Mouse (Mus musculus) embryonic facial prominence, embryonic 13.5 days (tissue): Measurements from ENCODE around the gene 1700021F05Rik. TPM values are rescaled to one million over a fixed set of nuclear protein-coding genes. Genes with fewer than 3 reads are reported as not detected.

Source experiments
- ATAC-seq: fragments of 200-750 bp; cut with Nextera tagmentation; 2 replicates; pipeline ENCODE4 v1.8.0; 2017; ENCODE audit warnings: low read depth; ENCODE audit not compliant: insufficient number of reproducible peaks, insufficient read depth, low FRiP score, low TSS enrichment
- H3K27ac ChIP-seq: fragments of 300-500 bp; sonication (generic); 2 replicates; pipeline ENCODE4 v1.5.1; 2015; ENCODE audit warnings: moderate library complexity, mild to moderate bottlenecking, inconsistent platforms
- H3K27me3 ChIP-seq: fragments of 300-500 bp; sonication (generic); 2 replicates; pipeline ENCODE4 v1.6.1; 2015; ENCODE audit warnings: mild to moderate bottlenecking, inconsistent platforms
- H3K36me3 ChIP-seq: fragments of 300-500 bp; sonication (generic); 2 replicates; pipeline ENCODE4 v1.6.1; 2015; ENCODE audit warnings: mild to moderate bottlenecking, inconsistent platforms
- H3K4me1 ChIP-seq: fragments of 300-500 bp; sonication (generic); 2 replicates; pipeline ENCODE4 v1.6.1; 2015; ENCODE audit warnings: inconsistent platforms
- H3K4me2 ChIP-seq: fragments of 300-500 bp; sonication (generic); 2 replicates; pipeline ENCODE4 v1.6.1; 2015; ENCODE audit warnings: moderate library complexity, mild to moderate bottlenecking, inconsistent platforms
- H3K4me3 ChIP-seq: fragments of 300-500 bp; sonication (generic); 2 replicates; pipeline ENCODE4 v1.5.1; 2015; ENCODE audit warnings: mild to moderate bottlenecking, inconsistent platforms
- H3K9ac ChIP-seq: fragments of 300-500 bp; sonication (generic); 2 replicates; pipeline ENCODE4 v1.6.1; 2015; ENCODE audit warnings: mild to moderate bottlenecking, inconsistent platforms
- H3K9me3 ChIP-seq: fragments of 300-500 bp; sonication (generic); 2 replicates; pipeline ENCODE4 v1.6.1; 2016; ENCODE audit warnings: inconsistent platforms
- WGBS: fragments of 180-500 bp; shearing (Covaris S2); methylation state at CpG from one replicate; pipeline ENCODE4 v1.1.7; 2015; ENCODE audit warnings: mixed read lengths; 5-methylcytosine and 5-hydroxymethylcytosine counted together
- polyA plus RNA-seq: library from polyadenylated mRNA; unstranded; fragments of >200 nt; fragmentation: Nextera tagmentation; extraction: Ambion mirVana; gene quantifications from 2 replicates; pipeline ENCODE4 v1.2.1, GENCODE M21; 2015

Gene 1700021F05Rik
- polyA plus RNA-seq, 1 experiment from 2014 or later = 66.0 TPM

DNA sequence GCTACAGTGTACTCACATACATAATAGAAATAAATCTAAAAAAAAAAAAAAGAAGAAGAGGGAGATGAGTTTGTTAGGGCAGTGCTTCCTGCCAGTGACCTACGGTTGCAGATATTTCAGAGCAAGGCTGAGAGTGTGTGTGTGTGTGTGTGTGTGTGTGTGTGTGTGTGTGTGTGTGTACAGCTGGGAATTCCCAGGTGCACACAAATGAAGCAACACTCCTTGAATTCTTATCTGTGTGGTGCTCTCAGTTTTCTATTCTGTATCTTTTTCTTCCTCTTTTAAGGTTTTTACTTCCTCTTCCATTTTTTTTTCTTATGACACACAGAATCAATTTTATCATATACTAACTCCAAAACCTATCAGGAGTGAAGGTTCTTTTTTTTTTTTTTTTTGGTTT, 36.5 kb downstream of the 1700021F05Rik start:
- WGBS = 100% methylated on average over 1 of the region's 1 CpGs
- no peak for ATAC-seq

DNA sequence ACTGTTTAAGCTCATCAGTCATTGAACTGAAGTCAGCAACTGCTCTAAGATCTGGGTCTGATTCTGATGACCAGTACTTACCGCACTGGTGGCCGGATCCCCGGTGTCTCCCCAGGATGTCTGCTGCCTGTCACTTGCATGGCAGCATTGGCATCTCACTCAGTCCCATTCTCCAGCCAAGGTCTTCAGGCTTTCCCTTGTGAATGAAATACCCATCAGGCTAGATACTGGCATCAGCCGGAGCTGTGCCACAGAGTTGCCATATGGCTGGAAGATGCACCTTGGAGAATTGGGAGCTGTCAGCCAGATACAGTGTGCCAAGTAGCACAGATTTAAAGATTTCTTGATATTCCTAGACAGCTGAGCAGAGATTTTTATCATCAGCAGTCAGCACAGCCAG, 38.2 kb downstream of the 1700021F05Rik start:
- H3K27ac ChIP-seq = no peak overlapping the region
- H3K4me3 ChIP-seq = no peak overlapping the region
- no peak overlapping the region for H3K9ac ChIP-seq
- H3K36me3 ChIP-seq = peaks cover 83% of the 10 kb centered on the region
- no peak overlapping the region for H3K4me2 ChIP-seq
- no peaks in the 10 kb centered on the region for H3K27me3 ChIP-seq
- ATAC-seq = no peak
- H3K9me3 ChIP-seq = no peaks in the 10 kb centered on the region
- WGBS = 96% methylated on average over 4 of the region's 4 CpGs
- no peaks in the 10 kb centered on the region for H3K4me1 ChIP-seq

More for the DNA sequence above, 36.5 kb downstream of the 1700021F05Rik start:
- Histone ChIP-seq H3K9me3 (no peaks in the 10 kb centered on the region), H3K4me1 (no peaks in the 10 kb centered on the region), H3K4me2 (no peak overlapping the region), H3K9ac (no peak overlapping the region), H3K4me3 (no peak overlapping the region), H3K27ac (no peak overlapping the region), H3K27me3 (no peaks in the 10 kb centered on the region), H3K36me3 (peaks cover 74% of the 10 kb centered on the region)

- Histone ChIP-seq H3K9ac (no peak overlapping the region), H3K9me3 (no peaks in the 10 kb centered on the region), H3K4me3 (no peak overlapping the region), H3K4me1 (peaks cover 17% of the 10 kb centered on the region), H3K27me3 (no peaks in the 10 kb centered on the region), H3K4me2 (no peak overlapping the region), H3K36me3 (peaks cover 20% of the 10 kb centered on the region), H3K27ac (no peak overlapping the region)
- no peak for ATAC-seq
- WGBS = 89% methylated on average over 5 of the region's 5 CpGs
Measured at GRCm38 (mm10) chr10:43490846-43491245, 49.9 kb downstream of the 1700021F05Rik start.

- H3K27ac ChIP-seq = no peak overlapping the region
- 69% methylated on average over 8 of the region's 8 CpGs for WGBS
Measured at GRCm38 (mm10) chr10:43490034-43490433, 50.8 kb downstream of the 1700021F05Rik start.

DNA sequence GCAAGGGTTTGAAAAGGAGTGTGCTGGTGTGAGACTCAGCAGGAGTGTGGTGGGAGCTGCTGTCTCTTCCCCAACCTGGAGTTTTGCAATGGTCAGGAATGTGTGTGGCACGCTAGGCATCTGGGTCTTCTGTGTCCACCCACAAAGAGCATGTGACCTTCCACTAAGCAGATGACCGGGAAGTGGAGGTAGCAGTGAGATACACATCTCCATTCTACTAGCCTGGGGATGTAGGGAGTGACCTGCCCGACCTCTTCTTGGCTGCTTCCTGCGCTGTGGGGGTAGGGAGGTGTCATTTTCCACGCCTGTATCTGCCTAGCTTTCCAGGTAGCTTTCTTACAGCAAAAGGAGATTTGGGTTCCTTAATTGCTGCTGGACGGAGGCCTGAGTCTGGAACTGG, 51.2 kb downstream of the 1700021F05Rik start:
- no peak overlapping the region for H3K4me3 ChIP-seq
- no peaks in the 10 kb centered on the region for H3K27me3 ChIP-seq
- no peaks in the 10 kb centered on the region for H3K9me3 ChIP-seq
- H3K9ac ChIP-seq = no peak overlapping the region
- ATAC-seq = no peak
- H3K36me3 ChIP-seq = peaks cover 7% of the 10 kb centered on the region
- H3K4me2 ChIP-seq = no peak overlapping the region
- H3K4me1 ChIP-seq = peaks cover 17% of the 10 kb centered on the region
- H3K27ac ChIP-seq = no peak overlapping the region; the same call in 1 of the 2 replicates
- 28% methylated on average over 6 of the region's 6 CpGs for WGBS

More at GRCm38 (mm10) chr10:43490034-43490433, 50.8 kb downstream of the 1700021F05Rik start:
- Histone ChIP-seq H3K9ac (no peak overlapping the region), H3K4me2 (no peak overlapping the region), H3K4me3 (no peak overlapping the region), H3K27me3 (no peaks in the 10 kb centered on the region), H3K4me1 (peaks cover 17% of the 10 kb centered on the region), H3K36me3 (peaks cover 12% of the 10 kb centered on the region), H3K9me3 (no peaks in the 10 kb centered on the region)
- no peak; the same call in 1 of the 2 replicates for ATAC-seq

DNA sequence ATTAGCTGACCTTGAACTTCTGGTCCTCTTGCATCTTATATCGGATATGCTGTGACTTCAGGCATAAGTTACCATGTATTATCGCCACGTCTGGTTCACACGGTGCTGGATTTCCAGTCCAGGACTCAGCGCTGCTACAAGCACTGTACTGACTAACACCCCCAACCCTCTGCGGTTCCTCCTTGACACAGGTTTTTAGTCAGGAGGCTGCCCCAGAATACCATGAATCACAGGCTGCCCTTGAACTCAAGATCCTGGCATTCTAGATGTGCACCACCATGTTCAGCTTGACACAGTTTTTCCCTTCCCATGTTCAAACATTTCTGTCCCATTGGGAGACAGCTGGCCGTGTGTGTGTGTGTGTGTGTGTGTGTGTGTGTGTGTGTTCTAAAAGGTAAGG, 51.7 kb downstream of the 1700021F05Rik start:
- Histone ChIP-seq H3K4me2 (no peak overlapping the region), H3K27ac (no peak overlapping the region; the same call in 1 of the 2 replicates), H3K27me3 (no peaks in the 10 kb centered on the region), H3K36me3 (peaks cover 3% of the 10 kb centered on the region), H3K9me3 (no peaks in the 10 kb centered on the region), H3K4me3 (no peak overlapping the region), H3K9ac (no peak overlapping the region), H3K4me1 (peaks cover 17% of the 10 kb centered on the region)
- whole genome bisulfite sequencing = 82% methylated on average over 7 of the region's 7 CpGs
- ATAC-seq = no peak

DNA sequence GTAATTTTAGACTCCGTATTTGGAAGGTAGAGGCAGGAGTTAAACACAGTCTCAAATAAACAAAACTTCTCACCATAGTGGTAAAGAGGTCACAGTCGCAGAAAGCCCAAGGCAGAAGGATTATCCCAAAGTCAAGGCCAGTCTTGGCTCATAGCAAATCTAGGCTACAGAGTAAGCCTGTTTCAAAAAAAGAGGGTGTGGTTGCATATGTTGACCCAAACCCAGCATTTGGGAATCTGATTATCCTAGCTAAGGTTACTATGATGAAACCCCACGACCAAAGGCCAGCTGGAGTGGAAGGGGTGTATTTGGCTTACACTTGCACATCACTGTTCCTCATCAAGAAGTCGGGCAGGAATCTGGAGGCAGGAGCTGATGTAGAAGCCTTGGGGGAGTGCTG, 52.5 kb downstream of the 1700021F05Rik start:
- no peak overlapping the region for H3K4me2 ChIP-seq
- H3K9me3 ChIP-seq = no peaks in the 10 kb centered on the region
- H3K4me3 ChIP-seq = no peak overlapping the region
- H3K4me1 ChIP-seq = peaks cover 22% of the 10 kb centered on the region
- no peak overlapping the region for H3K9ac ChIP-seq
- ATAC-seq = no peak
- no peaks in the 10 kb centered on the region for H3K36me3 ChIP-seq
- no peak overlapping the region for H3K27ac ChIP-seq
- H3K27me3 ChIP-seq = no peaks in the 10 kb centered on the region
- WGBS = 62% methylated on average over 4 of the region's 4 CpGs

- WGBS = 91% methylated on average over 3 of the region's 3 CpGs
- Histone ChIP-seq H3K4me1 (peaks cover 28% of the 10 kb centered on the region), H3K27me3 (no peaks in the 10 kb centered on the region), H3K4me2 (no peak overlapping the region), H3K36me3 (no peaks in the 10 kb centered on the region), H3K4me3 (no peak overlapping the region), H3K9me3 (no peaks in the 10 kb centered on the region), H3K9ac (no peak overlapping the region), H3K27ac (no peak overlapping the region)
- no peak for ATAC-seq
Measured at GRCm38 (mm10) chr10:43487441-43488010, 53.3 kb downstream of the 1700021F05Rik start.

DNA sequence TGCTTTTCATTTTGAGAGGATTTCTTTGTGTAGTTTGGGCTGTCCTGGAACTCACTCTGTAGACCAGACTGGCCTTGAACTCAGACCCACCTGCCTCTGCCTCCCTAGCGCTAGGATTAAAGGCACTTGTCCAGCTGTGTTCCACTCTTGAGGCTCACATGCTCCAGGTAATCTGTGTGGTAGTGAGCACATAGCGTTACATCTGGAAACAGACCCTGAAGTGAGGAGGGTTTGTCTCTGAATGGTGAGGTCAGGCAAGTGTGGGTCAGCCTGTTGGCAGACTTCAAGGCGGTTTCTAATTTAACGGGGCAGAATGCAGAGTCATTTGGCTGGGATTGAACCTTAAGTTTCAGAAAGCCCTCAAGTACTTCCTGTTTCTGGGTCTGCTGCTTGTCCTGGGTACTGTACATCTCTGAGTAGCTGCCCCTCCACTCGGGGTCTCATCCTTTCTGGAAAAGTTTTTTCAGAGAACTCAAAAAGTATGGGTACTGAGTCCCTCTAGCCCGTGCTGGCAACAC, 55.0 kb downstream of the 1700021F05Rik start:
- no peaks in the 10 kb centered on the region for H3K36me3 ChIP-seq
- H3K9me3 ChIP-seq = no peaks in the 10 kb centered on the region
- no peak overlapping the region for H3K4me3 ChIP-seq
- H3K9ac ChIP-seq = no peak overlapping the region
- 83% methylated on average over 6 of the region's 6 CpGs for WGBS
- H3K27me3 ChIP-seq = no peaks in the 10 kb centered on the region
- H3K4me1 ChIP-seq = peaks cover 45% of the 10 kb centered on the region
- H3K27ac ChIP-seq = no peak overlapping the region
- no peak for ATAC-seq
- no peak overlapping the region for H3K4me2 ChIP-seq

DNA sequence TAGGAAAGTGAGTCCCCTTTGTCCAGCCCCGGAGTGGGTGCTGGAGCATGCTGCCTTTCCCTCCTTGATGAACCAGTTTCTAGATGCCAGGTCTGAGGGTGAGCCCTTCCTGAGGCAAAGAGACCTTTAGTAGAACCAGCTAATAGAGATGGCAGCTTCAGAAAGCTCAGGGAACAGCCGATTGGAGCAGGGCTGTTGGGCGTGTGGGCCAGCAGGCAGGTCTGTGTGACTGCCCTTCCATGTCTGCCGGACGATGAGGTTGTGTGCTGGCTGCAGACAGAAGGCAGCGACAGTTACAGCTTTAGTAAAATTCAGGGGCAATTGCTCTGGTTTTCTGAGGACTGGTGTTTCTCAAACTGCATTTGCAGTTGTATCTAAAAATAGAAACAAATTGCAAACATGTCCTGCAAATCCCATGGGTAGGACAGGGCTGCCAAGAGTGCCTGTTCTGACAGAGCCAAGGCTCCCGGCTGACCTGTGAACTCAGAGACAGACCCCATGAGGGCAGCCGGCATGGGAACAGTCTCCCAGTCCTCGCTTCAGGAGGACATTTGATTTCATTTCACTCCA, 57.3 kb downstream of the 1700021F05Rik start:
- 35% methylated on average over 9 of the region's 9 CpGs for WGBS
- Histone ChIP-seq H3K9ac (peak overlapping the region; percentile 58; the same call in 1 of the 2 replicates), H3K4me3 (peak overlapping the region; percentile 10; the same call in 1 of the 2 replicates), H3K9me3 (no peaks in the 10 kb centered on the region), H3K4me1 (peaks cover 38% of the 10 kb centered on the region), H3K4me2 (peak overlapping the region; percentile 32), H3K27ac (peak overlapping the region; percentile 57), H3K27me3 (no peaks in the 10 kb centered on the region), H3K36me3 (no peaks in the 10 kb centered on the region)
- ATAC-seq = no peak

- no peak for ATAC-seq
- H3K27ac ChIP-seq = no peak overlapping the region
- WGBS = 90% methylated on average over 5 of the region's 5 CpGs
- H3K27me3 ChIP-seq = no peaks in the 10 kb centered on the region
- H3K4me2 ChIP-seq = no peak overlapping the region
- H3K4me3 ChIP-seq = no peak overlapping the region
- H3K4me1 ChIP-seq = peaks cover 42% of the 10 kb centered on the region
- H3K36me3 ChIP-seq = no peaks in the 10 kb centered on the region
- no peak overlapping the region for H3K9ac ChIP-seq
- H3K9me3 ChIP-seq = no peaks in the 10 kb centered on the region
Measured at GRCm38 (mm10) chr10:43482021-43482420, 58.8 kb downstream of the 1700021F05Rik start.

- Histone ChIP-seq H3K27me3 (no peaks in the 10 kb centered on the region), H3K36me3 (no peaks in the 10 kb centered on the region), H3K9ac (no peak overlapping the region), H3K9me3 (no peaks in the 10 kb centered on the region), H3K27ac (no peak overlapping the region), H3K4me2 (peak overlapping the region; percentile 81), H3K4me3 (no peak overlapping the region), H3K4me1 (peaks cover 42% of the 10 kb centered on the region)
- ATAC-seq = no peak
- 40% methylated on average over 4 of the region's 4 CpGs for WGBS
Measured at GRCm38 (mm10) chr10:43481179-43481578, 59.6 kb downstream of the 1700021F05Rik start.
